Mouse (Mus musculus) macrophage (primary cell): Measurements from ENCODE around the gene Zscan4c. TPM values are rescaled to one million over a fixed set of nuclear protein-coding genes. Genes with fewer than 3 reads are reported as not detected.
"Not testable (repeated sequence)": the region's sequence is repeated elsewhere in the genome, so short reads cannot be mapped to it uniquely, and the experiment has no call there.

Experiments
- H3K27ac ChIP-seq: fragments of 350-480 bp; formaldehyde crosslinking; 2 replicates; pipeline ENCODE4 v1.9.0; 2021
- H3K36me3 ChIP-seq: fragments of 350-480 bp; formaldehyde crosslinking; 2 replicates; pipeline ENCODE4 v1.9.0; 2021; ENCODE audit errors: inconsistent target
- H3K4me3 ChIP-seq: fragments of 350-480 bp; formaldehyde crosslinking; 2 replicates; pipeline ENCODE4 v1.9.0; 2021; ENCODE audit errors: inconsistent target
- H3K79me2 ChIP-seq: fragments of 350-480 bp; formaldehyde crosslinking; 2 replicates; pipeline ENCODE4 v1.9.0; 2021; ENCODE audit errors: inconsistent target
- WGBS: methylation state at CpG from one replicate; pipeline ENCODE4 v1.1.7; 2026; ENCODE audit warnings: inconsistent platforms; ENCODE audit not compliant: missing documents; 5-methylcytosine and 5-hydroxymethylcytosine counted together
- polyA plus RNA-seq: library from polyadenylated mRNA; stranded (reverse); fragments of 250-400 nt; gene quantifications from 3 replicates; pipeline ENCODE4 v1.2.4, GENCODE M21; 2018; ENCODE audit warnings: inconsistent platforms
- total RNA-seq, 78 experiments: library from RNA; depleted of rRNA; stranded (reverse); fragments of 250-400 nt; gene quantifications; 1 replicate in 9 of 78; 2 replicates in 24 of 78; 3 replicates in 43 of 78; 4 replicates in 2 of 78; pipeline ENCODE4 v1.2.4; 2018; ENCODE audit warnings: inconsistent platforms in 56 of 78

The Zscan4c gene
- not detected for total RNA-seq (2018; cell fraction: chromatin; rRNA removed)
- not detected for total RNA-seq (2018; cell fraction: cytosol; rRNA removed)
- total RNA-seq (2018; cell fraction: nucleus; rRNA removed): not detected
- polyA plus RNA-seq: not detected in 3 replicates

DNA sequence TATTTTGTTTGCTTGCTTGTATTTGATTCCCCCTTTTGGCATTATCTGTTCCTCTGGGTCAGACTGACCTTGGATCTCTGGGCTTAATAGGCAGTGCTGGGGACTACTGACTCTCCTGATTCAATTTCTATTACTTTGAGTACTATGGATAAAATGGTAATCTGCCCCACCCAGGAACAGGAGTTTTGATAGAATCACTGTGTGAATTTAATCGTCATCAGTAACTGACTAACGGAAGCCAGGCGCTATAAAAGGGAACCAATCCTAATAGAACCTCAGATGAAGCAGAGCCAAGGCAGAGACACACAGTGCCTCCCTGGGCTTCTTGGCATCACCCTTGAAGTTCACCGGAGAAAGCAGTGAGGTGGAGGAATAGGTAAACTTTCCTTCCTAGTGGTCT lies at the start of gene Zscan4c:
Zscan4c (plus strand) TSS at position 301 of the 400 bp plus-strand sequence.
- not testable (repeated sequence) for H3K36me3 ChIP-seq, H3K27ac ChIP-seq, H3K4me3 ChIP-seq, H3K79me2 ChIP-seq
- WGBS: no CpG with 5 or more reads among the region's 4 CpGs

Other genes starting within 250 kb of the Zscan4c start
- gene Zscan4b, start 100.7 kb upstream of the Zscan4c start, polyA plus RNA-seq: not detected in 3 replicates
- not detected in 3 replicates for gene Zscan4-ps1, start 63.9 kb downstream of the Zscan4c start, polyA plus RNA-seq
- gene Zscan4d, start 160.4 kb downstream of the Zscan4c start, polyA plus RNA-seq: not detected in 3 replicates